Mouse (Mus musculus): Measurements from ENCODE around the gene Larp6.

DNA sequence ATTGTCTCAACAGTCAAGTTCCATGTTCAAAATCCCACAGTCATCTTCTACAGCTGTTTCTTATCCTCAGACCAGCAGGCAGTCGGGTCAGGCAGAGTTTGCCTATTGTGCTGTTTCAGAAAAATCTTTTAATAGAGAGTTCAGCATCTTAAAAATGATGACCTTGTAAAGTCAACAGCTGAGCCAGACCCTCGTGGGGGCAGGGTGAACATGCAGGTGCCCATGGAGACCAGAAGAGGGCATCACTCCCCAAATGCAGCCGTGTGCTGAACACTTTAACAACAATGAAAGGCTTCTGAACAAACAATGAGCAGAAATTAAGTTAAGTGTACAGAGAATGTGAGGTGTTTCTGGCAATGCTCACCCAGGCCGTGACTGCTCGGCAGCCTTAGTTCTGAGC is 3.0 kb downstream of the Larp6 start:
- no peak for TF ChIP-seq CTCF (IDR thresholded peaks at IDR 0.05; ENCODE audit: extremely low read depth, insufficient read depth, insufficient read length, insufficient replicate concordance)
- TF ChIP-seq POLR2A (IDR thresholded peaks at IDR 0.05; ENCODE audit: low read depth, low read length): no peak
